Mouse (Mus musculus) stomach, postnatal 0 days (tissue): ENCODE results near the gene C2cd3. TPM values are rescaled to one million over a fixed set of nuclear protein-coding genes. Genes with fewer than 3 reads are reported as not detected.

ENCODE experiments used
- ATAC-seq: fragments of 200-750 bp; cut with Nextera tagmentation; 2 replicates; pipeline ENCODE4 v1.8.0; 2017; ENCODE audit not compliant: low FRiP score, low TSS enrichment
- DNase-seq: peaks from one replicate; pipeline ENCODE4 v3.0.0-alpha.2; 2016; ENCODE audit warnings: low spot score
- H3K27ac ChIP-seq: fragments of 300-500 bp; sonication (generic); replicated peaks from 2 replicates; pipeline ENCODE4 v1.5.1; 2014; ENCODE audit warnings: mild to moderate bottlenecking, control low read depth
- H3K27me3 ChIP-seq: fragments of 300-500 bp; sonication (generic); 2 replicates; pipeline ENCODE4 v1.6.1; 2014; ENCODE audit warnings: low read length; ENCODE audit not compliant: control insufficient read depth, insufficient read depth
- H3K36me3 ChIP-seq: fragments of 300-500 bp; sonication (generic); 2 replicates; pipeline ENCODE4 v1.6.1; 2014; ENCODE audit warnings: low read length, mixed read lengths; ENCODE audit not compliant: control insufficient read depth, insufficient read depth
- H3K4me1 ChIP-seq: fragments of 300-500 bp; sonication (generic); replicated peaks from 2 replicates; pipeline ENCODE4 v1.6.1; 2014; ENCODE audit warnings: antibody characterized with exemption; ENCODE audit not compliant: control insufficient read depth, insufficient read depth
- H3K4me2 ChIP-seq: fragments of 300-500 bp; sonication (generic); replicated peaks from 2 replicates; pipeline ENCODE4 v1.6.1; 2014; ENCODE audit warnings: low read depth, mild to moderate bottlenecking, control low read depth, moderate library complexity
- H3K4me3 ChIP-seq: fragments of 300-500 bp; sonication (generic); 2 replicates; pipeline ENCODE4 v1.5.1; 2014; ENCODE audit warnings: low read depth, low read length, control low read depth
- H3K9ac ChIP-seq: fragments of 300-500 bp; sonication (generic); 2 replicates; pipeline ENCODE4 v1.6.1; 2014; ENCODE audit warnings: mild to moderate bottlenecking, low read length, control low read depth, mixed read lengths
- H3K9me3 ChIP-seq: fragments of 300-500 bp; sonication (generic); 2 replicates; pipeline ENCODE4 v1.6.1; 2016; ENCODE audit warnings: low read length; ENCODE audit not compliant: control insufficient read depth
- CTCF ChIP-seq: IDR thresholded peaks from 2 replicates; pipeline ENCODE4 v1.5.1; 2016; ENCODE audit warnings: antibody characterized with exemption, low read depth, mild to moderate bottlenecking, moderate library complexity
- EP300 ChIP-seq: optimal IDR thresholded peaks from 2 replicates; pipeline ENCODE3; 2016; ENCODE audit warnings: antibody characterized with exemption
- WGBS: fragments of 180-500 bp; shearing (Covaris S2); extraction: QIAGEN DNeasy Blood & Tissue Kit; methylation state at CpG from one replicate; pipeline ENCODE4 v1.1.7; 2014; 5-methylcytosine and 5-hydroxymethylcytosine counted together
- polyA plus RNA-seq: library from polyadenylated mRNA; unstranded; fragments of >200 nt; fragmentation: Nextera tagmentation; extraction: Ambion mirVana; gene quantifications from 2 replicates; pipeline ENCODE4 v1.2.1, GENCODE M21; 2015

The C2cd3 gene
- polyA plus RNA-seq, 1 experiment from 2014 or later = 5.6 TPM

DNA sequence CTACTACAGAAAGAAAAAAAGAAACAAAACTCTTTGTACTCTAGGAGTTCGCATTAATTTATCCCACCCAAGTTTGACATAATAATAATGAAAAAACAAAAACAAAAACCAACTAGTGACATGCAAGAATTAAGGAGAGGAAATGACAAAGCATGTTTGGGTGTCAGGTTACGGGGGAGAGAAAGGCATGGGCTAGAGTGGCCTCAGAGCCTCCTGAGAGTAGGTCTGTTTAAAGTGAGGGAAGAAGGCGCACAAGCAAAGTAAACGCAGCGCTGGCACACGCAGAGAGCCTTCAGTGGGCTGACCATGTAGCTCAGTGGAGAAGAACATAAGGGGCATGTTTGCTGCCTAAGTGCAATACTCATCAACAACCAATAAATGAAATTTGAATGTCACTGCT is 7.1 kb upstream of the C2cd3 start:
- no peak for TF ChIP-seq CTCF
- TF ChIP-seq EP300 = no peak
- Histone ChIP-seq H3K9ac (no peak overlapping the region), H3K4me2 (no peak overlapping the region), H3K4me1 (no peaks in the 10 kb centered on the region; the same call in 1 of the 2 replicates), H3K9me3 (no peaks in the 10 kb centered on the region), H3K36me3 (no peaks in the 10 kb centered on the region), H3K27me3 (no peaks in the 10 kb centered on the region), H3K4me3 (no peak overlapping the region), H3K27ac (no peak overlapping the region)
- ATAC-seq (no peak), DNase-seq (no peak)
- WGBS = 39% methylated on average over 6 of the region's 6 CpGs

- Histone ChIP-seq H3K4me2 (peak overlapping the region; percentile 49), H3K4me1 (no peaks in the 10 kb centered on the region; the same call in 1 of the 2 replicates)
- TF ChIP-seq CTCF (no peak), EP300 (no peak)
Measured at GRCm38 (mm10) chr7:100372452-100372980, 483 bp downstream of the C2cd3 start.

GRCm38 (mm10) chr7:100378257-100378656 is 6.2 kb downstream of the C2cd3 start:
- DNase-seq (no peak), ATAC-seq (no peak)
- Histone ChIP-seq H3K27ac (no peak overlapping the region), H3K4me2 (no peak overlapping the region), H3K9ac (no peak overlapping the region), H3K4me1 (no peaks in the 10 kb centered on the region), H3K4me3 (no peak overlapping the region), H3K27me3 (no peaks in the 10 kb centered on the region), H3K36me3 (peaks cover 10% of the 10 kb centered on the region; the same call in 1 of the 2 replicates), H3K9me3 (no peaks in the 10 kb centered on the region)
- WGBS = 78% methylated on average over 2 of the region's 2 CpGs
- TF ChIP-seq EP300 = no peak
- no peak for TF ChIP-seq CTCF

More at GRCm38 (mm10) chr7:100372452-100372980, 483 bp downstream of the C2cd3 start:
- 6% methylated on average over 17 of the region's 17 CpGs for WGBS
- peak overlapping the region; percentile 45 for H3K27ac ChIP-seq
- ATAC-seq (no peak), DNase-seq (no peak)
- H3K4me3 ChIP-seq = peak overlapping the region; percentile 48
- H3K36me3 ChIP-seq = no peaks in the 10 kb centered on the region
- no peaks in the 10 kb centered on the region for H3K27me3 ChIP-seq
- H3K9me3 ChIP-seq = no peaks in the 10 kb centered on the region
- peak overlapping the region; percentile 47 for H3K9ac ChIP-seq

DNA sequence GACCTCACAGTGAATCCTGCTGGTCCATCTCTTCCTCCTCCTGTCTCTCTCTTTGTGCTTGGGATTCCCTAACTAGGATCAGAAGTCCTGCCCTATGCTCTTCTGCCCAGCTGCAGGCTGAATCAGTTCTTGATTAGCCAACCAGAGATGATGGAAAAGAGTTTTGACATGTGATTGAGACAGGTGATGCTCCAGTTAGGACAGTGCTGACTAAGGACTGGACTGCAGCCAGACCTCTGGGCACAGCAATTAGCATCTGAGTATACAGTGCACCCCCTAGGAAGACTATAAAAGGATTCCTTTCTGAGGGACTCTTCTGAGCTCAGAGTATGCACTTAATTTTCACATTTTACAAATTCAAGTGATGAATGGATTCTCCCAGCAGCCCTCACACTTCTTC is 9.1 kb downstream of the C2cd3 start:
- TF ChIP-seq CTCF (no peak), EP300 (no peak)
- H3K4me3 ChIP-seq = no peak overlapping the region
- H3K27ac ChIP-seq = no peak overlapping the region
- H3K4me1 ChIP-seq = no peaks in the 10 kb centered on the region
- no peak for DNase-seq
- H3K9ac ChIP-seq = no peak overlapping the region
- H3K27me3 ChIP-seq = no peaks in the 10 kb centered on the region
- no peak overlapping the region for H3K4me2 ChIP-seq
- ATAC-seq = no peak
- H3K9me3 ChIP-seq = no peaks in the 10 kb centered on the region
- peaks cover 10% of the 10 kb centered on the region; the same call in 1 of the 2 replicates for H3K36me3 ChIP-seq

- DNase-seq = no peak
- no peak overlapping the region for H3K4me3 ChIP-seq
- no peaks in the 10 kb centered on the region for H3K27me3 ChIP-seq
- H3K4me2 ChIP-seq = no peak overlapping the region
- H3K36me3 ChIP-seq = peaks cover 10% of the 10 kb centered on the region; the same call in 1 of the 2 replicates
- no peaks in the 10 kb centered on the region for H3K9me3 ChIP-seq
- H3K9ac ChIP-seq = no peak overlapping the region
- WGBS = 82% methylated on average over 2 of the region's 2 CpGs
- H3K27ac ChIP-seq = no peak overlapping the region
- no peak for ATAC-seq
- no peaks in the 10 kb centered on the region for H3K4me1 ChIP-seq
- TF ChIP-seq CTCF (no peak), EP300 (no peak)
Measured at GRCm38 (mm10) chr7:100383207-100383606, 11.2 kb downstream of the C2cd3 start.

- H3K9me3 ChIP-seq = no peaks in the 10 kb centered on the region
- no peaks in the 10 kb centered on the region for H3K27me3 ChIP-seq
- H3K27ac ChIP-seq = no peak overlapping the region
- no peaks in the 10 kb centered on the region for H3K4me1 ChIP-seq
- peaks cover 2% of the 10 kb centered on the region; the same call in 1 of the 2 replicates for H3K36me3 ChIP-seq
- DNase-seq = no peak
- no peak for ATAC-seq
- no peak overlapping the region for H3K9ac ChIP-seq
- no peak overlapping the region for H3K4me2 ChIP-seq
- TF ChIP-seq EP300 (no peak), CTCF (no peak)
- H3K4me3 ChIP-seq = no peak overlapping the region
- WGBS = 95% methylated on average over 2 of the region's 2 CpGs
Measured at GRCm38 (mm10) chr7:100388174-100388573, 16.1 kb downstream of the C2cd3 start.
